Mouse (Mus musculus) E14TG2a.4 (cell line): ENCODE data around the gene Defb15.

Experiments
- CTCF ChIP-seq: conservative IDR thresholded peaks from 2 replicates; pipeline ENCODE4 v1.5.1; 2014; ENCODE audit warnings: low read length
- NANOG ChIP-seq: IDR thresholded peaks from 2 replicates; pipeline ENCODE4 v1.6.1; 2014; ENCODE audit warnings: borderline replicate concordance, low read length, mixed read lengths

GRCm38 (mm10) chr8:21915625-21916024 lies 16.9 kb downstream of the Defb15 start:
- no peak for TF ChIP-seq CTCF
- no peak for TF ChIP-seq NANOG
